Mouse (Mus musculus) CH12F3 (cell line): Measurements from ENCODE around the gene Slc4a8.
"Not testable (repeated sequence)": the region's sequence is repeated elsewhere in the genome, so short reads cannot be mapped to it uniquely, and the experiment has no call there.

ENCODE experiments used
- in situ Hi-C: fragments of 300-500 bp; cut with MboI; formaldehyde crosslinking; loops from 2 replicates; pipeline ENCODE4 v1.14.3; 2020; ENCODE audit warnings: low sequenced_read_pairs

Gene Slc4a8

DNA sequence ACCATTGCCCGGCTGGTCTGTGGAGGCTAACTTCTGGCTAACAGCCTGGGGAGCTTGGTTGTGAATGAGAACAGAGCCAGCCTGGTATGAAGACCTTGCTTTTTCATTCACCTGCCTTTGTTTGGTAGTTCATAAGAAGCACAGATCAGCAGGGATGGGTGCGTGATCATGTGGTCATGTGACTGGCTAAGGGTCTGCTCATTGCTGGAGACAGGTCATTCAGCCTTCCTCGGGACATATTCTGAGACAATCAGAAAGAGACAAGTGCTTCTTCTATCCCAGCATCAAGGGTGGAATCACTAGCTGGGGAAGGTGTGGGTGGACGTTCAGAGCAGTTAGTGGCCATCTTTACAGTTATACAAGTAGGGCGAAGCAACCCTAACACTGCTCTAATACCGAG lies 22.1 kb upstream of the Slc4a8 start:
- in situ Hi-C loops = no loop called here

DNA sequence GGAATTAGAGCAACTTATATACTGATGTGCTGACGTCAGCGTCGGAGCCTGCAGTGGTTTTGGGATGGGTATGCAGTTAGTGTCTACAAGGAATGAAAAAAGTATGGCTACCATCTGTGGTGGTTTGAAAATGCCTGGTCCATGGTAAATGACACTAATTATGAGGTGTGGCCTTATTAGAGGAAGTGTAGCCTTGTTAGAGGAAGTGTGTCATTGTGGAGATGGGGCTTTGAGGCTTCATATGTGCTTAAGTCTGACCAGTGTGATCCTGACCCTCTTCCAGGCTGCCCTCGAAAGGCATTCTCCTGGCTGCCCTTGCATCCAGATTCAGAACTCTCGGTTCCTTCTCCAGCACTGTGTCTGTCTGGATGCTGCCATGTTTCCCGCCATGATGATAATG lies 18.3 kb upstream of the Slc4a8 start:
- in situ Hi-C loops = no loop called here

DNA sequence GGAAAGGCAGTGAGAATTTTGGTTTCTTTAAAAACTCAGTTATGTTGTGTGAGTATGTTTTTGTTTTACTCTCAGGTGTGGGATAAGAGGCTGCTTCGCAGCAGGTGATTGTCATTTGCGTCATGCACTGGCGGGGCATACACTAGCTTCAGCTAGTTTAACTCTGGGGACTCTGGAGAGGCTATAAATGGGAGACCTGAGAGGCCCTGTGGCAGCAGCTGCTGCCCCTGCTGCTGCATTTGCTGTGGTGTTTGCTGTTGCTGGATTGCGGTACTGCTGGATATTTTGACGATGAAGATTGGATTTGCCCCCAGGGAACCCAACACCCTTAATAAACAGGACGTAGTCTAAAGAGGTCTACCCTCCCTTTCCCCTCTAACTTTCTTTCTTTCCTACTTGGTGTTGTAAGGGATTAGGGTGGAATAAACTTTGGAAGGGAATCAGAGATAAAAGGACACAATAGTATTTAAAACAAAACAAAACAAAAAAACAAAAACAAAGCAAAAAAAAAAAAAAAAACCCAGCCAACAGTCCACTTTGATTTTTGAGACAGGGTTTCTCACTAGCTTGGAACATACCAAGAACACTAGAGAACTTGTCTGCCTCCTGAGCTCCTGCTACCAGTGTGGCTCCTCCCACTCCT lies 14.9 kb upstream of the Slc4a8 start:
- in situ Hi-C loops = no loop called here

DNA sequence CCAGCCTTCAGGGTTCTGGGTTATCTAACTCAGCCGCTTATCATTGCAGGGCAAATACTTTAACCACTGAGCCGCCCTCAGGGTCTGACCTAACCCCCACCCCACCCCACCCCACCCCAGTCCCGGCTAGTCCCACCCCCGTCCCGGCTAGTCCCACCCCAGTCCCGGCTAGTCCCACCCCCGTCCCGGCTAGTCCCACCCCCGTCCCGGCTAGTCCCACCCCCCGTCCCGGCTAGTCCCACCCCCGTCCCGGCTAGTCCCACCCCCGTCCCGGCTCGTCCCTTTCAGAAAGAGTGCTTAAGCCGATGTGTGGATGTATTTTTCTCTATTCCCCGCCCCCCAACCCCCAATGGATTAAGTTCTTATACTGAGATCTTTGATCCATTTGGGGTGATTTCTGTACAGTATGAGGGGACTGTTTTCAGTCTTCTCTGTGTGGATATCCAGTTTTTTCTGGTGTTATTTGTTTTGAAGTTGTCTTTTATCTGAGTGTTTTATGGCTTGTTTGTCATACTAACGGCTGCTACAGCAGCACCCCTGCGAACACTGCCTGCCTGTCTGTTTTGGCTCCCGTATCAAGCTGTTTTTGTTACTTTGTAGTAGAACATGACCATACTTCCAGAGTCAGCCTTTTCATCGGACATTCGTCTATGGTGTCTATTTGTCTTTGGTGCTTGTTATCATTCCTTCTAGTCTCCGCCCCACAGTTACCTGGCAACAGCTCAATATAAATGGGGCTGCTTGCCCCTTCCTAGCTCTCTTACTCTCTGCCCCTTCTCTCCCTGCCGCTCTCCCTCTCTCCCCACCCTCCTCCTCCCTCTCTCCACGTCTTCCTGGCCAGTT lies 14.2 kb upstream of the Slc4a8 start:
- in situ Hi-C loops = no loop called here

DNA sequence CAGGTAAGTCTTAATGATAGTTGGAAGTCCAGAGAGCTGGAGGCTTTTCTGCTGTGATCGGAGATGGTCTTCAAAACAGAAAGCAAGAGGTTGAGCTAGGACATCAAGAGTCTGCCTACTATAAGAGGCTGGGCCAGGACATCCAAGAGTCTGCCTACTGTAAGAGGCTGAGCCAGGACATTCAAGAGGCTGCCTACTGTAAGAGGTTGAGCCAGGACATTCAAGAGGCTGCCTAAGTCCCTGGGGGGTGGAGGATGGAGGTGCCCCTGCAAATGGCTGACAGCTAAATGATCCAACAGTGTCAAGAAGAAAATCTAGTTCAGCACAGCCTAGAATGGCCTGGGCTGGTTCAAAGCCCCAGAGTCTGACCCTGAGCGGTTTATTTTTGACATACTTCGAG lies 13.0 kb upstream of the Slc4a8 start:
- in situ Hi-C loops = no loop called here

DNA sequence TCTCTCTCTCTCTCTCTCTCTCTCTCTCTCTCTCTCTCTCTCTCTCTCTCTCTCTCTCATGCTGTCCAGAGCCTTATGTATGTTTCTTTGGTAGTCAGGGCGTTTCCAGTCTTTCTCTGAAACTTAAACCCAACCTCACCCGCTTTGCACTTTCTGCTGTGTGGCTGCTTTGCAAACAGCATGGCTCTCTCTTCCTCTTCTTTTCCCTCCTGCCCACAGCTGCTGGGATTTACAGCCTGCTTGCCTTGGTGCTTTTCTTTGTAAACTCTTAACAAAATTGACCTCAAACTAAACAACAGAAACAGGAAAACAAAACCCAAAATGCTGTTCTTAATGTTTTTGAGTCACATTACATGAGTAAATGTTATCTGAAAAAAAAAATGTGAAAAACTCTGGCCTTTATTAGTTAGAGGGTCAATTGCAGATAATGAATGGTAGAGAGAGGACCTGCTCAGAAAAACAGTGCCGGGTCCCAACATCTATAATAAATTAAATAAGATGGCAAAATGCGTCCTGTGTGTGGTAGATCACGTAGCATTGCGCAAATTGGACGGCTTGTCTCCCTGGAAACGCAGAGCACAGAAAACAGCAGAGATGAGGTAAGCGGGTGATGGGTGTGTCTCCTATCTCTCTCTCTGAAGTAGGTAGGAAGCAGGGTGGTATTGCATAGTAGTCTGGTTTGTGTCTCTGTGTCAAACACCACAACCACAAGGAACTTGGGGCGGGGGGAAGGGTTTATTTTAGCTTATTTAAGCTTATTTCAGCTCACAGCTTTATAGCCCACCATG lies 11.6 kb upstream of the Slc4a8 start:
- in situ Hi-C loops = no loop called here

DNA sequence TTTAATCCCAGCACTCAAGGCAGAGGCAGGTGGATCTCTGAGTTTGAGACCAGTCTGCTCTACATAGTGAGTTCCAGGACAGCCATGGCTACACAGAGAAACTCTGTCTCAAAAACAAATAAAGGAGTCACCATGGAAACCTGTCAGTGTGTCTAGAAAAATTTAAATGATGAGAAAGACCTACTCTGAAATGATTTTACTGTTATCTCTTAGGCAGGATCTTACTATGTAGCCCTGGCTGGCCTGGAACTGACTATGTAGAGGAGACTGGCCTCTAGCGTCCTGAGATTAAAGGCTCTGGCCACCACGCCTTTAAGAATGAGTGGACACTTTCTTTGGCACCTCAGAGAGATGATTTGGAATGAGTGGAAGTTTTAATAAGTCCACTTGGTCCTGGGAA lies 9.1 kb upstream of the Slc4a8 start:
- in situ Hi-C loops = no loop called here

DNA sequence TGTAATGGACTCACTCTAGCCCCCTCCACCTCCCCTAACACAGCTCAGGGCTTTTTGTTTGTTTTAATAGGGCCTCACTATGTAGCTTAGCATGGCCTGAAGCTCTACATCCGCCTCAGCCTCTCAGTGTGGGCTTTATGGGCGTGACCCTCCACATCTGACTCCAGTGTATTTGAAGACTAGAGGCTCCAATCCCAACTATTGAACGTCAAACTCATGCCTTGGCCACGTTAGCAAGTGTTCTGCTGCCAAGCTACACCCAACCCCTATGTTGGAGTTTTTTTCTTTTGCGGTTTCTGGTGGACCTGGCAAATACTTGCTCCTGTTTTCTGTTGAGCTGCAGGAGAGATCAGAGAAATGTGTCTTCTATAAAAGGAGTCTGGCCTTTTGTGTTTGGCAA lies 8.5 kb upstream of the Slc4a8 start:
- in situ Hi-C loops = no loop called here

DNA sequence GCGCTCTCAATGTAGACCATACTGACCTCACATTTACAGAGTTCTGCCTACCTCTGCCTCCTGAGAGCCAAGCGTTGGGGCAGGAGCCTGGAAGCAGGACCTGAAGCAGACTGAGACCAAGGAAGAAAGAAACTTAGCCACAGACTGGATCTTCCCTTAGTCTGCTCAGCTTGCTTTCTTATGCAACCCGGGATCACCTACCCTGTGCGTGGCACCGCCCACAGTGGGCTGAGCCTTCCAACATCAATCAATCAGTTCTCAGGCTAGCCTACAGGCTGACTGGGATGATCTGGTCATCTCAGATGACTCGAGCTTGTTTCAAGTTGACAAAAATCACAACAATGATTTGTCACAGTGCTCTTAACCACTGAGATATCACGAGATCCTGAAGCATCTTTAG lies 7.5 kb upstream of the Slc4a8 start:
- in situ Hi-C loops = no loop called here

DNA sequence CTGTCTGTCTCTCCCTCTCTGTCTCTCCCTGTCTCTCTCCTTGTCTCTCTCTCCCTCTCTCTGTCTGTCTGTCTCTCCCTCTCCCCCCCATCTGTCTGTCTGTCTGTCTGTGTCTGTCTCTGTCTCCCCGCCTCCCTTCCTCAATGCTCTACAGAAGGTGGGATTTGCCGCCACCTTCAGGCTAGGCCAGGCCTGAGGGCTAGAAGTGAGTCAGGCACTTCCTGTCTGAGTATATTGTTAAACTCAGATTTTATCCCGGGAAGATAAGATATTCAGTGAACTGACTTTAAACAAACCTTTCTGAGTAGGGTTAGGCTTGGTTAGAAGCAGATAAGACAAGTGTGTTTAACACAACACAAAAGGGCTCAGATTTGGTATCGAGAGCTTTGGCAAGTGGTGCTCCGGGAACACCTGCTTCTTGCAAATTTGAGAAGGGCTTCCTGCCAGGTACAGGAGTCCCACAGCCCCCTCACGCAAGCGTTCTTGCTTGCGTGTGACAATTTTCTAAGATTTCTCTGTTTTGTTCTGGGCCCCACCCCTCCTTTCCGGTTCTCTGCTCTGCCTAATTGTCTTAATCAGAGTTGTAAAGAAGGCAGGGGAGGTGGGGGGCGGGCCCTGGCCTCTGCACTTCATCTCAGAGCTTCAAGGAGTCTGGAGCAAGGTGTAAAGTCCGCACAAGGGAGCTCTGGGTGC lies 6.6 kb upstream of the Slc4a8 start:
- in situ Hi-C loops = no loop called here

DNA sequence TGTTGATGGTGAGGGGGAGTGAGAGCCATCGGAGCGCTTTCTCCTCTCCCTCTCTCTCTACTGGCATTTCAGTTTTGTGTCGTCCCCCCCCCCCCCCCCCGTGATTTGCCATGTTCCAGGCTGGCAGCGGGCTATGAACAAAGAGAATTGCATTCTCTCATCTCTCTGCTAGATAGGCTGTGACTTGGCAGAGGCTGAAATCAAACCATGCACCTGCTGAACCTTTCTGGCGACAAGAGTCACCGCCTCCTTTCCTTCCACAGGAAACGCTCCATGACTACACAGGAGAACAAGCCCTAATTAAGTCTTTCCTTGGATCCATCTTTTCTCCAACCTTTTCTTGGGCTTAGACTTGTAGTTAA lies 6.1 kb upstream of the Slc4a8 start:
- in situ Hi-C loops = no loop called here

DNA sequence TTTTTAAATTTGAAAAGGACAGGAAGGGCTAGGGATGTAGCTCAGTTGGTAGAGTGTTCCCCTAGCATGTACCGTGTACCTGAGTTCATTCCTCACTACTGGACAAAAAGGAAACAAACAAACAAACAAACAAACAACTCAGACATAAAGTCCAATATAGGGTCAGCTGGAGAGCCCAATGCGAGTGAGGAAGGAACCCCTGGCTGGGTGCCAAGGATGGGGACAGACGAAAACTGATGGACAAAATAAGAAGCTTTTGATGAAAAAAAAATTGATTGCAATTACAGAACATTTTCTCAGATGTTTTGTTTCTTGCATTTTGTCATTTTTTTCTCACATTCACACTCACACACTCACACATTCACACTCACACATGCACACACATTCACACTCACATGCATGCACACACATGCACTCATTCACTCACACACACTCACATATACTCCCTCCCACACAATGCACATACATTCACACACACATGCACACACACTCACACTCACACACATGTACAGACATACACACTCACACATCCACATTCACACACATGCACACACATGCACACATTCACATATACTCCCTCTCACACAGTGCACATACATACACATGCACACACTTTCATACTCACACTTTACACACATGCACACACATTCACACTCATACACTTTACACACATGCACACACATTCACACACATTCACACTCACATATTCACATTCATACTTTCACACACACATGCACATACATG lies 5.5 kb upstream of the Slc4a8 start:
- in situ Hi-C loops = no loop called here

DNA sequence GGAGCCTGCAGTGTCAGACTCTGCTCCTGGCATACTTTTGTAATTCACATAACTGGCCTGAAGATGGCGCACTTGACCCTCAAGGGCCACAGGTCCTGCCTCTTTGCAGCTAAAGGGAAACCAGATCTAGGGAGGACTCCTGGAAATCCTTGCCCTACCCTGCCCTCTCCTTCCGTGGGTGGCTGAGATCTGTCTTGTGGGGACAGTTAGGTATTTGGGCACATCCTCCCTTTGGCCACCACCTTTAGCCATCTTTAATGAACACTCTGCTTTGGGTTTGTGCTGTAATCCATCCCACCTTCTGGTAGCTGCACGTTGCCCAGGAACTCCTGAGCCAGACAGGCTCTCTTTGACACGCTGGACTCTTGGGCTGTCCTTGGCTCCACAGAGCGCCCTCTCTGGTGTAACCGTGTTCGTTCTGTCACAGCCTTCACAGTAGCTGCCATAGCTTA lies 4.0 kb upstream of the Slc4a8 start:
- in situ Hi-C loops = no loop called here

DNA sequence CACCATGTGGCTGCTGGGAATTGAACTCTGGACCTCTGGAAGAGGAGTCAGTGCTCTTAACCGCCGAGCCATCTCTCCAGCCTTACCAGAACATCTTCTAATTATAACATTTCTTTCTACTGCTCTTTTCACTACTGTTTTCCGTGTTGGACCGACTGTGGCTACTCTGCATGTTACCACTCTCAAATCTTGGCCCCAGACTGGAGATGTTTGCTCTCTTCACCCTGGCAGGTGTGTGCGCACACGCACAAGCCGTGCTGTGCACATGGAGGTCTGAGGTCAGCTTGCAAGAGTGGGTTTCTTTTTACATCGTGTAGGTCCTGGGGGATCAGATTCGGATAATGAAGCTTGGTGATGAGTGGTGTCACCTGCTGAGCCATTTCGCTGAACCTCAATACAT lies 2.3 kb upstream of the Slc4a8 start:
- in situ Hi-C loops = no loop called here

DNA sequence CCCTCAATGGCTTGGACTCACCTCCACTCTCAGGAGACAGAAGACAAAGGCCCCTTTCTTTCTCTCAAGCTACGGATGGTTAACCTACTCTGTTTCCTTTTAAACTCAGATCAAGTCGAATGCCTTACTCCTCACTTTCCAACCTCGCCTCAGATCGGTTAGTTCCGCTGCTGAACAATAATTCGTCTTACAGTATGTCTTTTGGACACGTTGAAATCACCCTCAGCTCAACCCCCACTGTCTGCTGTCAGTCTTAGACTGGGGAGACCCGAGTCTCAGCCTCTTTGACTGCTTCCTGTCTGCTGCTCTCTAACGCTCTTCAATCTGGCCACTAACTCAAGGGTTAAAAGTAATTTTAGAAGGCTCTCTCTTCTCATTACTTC lies 520 bp upstream of the Slc4a8 start:
- in situ Hi-C loops = no loop called here

DNA sequence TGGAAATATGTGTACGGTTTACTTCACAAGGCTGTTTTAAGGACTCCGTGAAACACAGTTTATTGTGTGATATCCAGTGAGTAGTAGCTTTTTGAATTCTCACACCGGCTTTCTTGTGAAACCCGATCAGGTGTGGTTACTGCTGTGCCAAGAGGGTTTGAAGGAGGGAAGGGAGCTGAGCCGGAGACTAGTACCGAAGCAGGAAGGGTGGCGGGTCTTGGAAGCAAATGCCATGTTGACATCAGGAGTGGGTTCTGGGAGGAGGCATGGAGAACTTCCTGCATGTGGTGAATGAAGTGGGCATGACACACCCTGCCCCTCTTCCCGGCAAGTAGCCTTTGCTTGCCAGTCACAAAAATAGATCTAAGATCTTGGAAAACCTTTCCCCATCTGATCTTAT lies 1.1 kb downstream of the Slc4a8 start:
- in situ Hi-C loops = no loop called here

DNA sequence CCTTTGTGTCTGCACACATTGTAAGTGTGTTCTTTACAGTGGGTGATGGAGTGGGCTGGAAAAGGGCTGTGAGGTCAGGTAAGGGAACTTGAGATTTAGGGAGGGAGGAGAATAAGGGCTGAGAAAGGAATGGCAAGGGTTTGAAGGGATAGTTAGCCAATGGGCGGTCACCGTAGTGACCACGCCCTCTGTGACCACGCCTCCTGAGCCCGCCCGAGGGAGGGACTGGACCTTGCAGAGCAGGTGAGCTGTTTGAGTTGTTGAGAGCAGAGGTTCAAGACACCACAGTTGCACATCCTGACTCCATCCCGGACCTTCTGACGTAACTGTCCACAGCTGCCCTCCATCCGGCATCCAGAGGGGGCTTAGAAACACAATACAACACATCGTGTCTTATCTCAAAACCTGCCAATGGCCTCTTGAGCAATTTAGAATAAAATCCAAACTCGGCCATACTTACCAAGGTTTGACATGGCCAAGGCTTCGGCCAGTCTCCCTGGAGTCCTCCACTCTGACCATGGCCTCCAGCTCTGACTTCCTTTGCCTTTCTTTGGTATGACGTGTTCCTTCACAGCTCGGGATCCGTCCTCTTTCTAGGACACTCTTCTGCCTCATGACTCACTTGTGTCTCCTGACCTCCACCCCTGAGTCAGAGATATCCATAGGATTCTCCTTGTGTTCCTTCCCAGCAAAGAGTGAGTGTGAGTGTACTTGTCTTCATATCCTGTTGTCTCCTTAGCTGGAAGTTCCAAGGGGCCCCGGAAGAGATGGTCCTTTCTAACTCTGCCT lies 2.8 kb downstream of the Slc4a8 start:
- in situ Hi-C loops = no loop called here

DNA sequence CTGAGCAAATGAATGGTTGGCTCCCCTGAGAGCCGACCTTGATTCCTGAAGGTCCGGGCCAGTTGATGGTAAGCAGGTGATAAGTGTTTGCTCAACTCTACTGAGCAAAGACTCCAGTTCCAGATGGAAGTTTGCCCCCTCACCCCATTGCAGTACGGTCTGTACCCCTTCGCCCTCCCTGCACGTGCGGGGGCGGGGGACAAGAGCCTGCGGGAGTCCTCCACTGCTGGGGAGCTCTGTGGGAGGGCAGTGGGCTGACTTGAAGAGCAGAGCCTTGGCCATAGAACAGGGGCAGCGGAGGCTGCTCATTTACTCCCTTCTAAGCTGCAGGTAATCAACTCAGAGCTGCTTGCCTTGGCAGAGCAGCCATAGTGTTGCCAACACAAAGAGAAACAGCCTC lies 5.3 kb downstream of the Slc4a8 start:
- in situ Hi-C loops = no loop called here

DNA sequence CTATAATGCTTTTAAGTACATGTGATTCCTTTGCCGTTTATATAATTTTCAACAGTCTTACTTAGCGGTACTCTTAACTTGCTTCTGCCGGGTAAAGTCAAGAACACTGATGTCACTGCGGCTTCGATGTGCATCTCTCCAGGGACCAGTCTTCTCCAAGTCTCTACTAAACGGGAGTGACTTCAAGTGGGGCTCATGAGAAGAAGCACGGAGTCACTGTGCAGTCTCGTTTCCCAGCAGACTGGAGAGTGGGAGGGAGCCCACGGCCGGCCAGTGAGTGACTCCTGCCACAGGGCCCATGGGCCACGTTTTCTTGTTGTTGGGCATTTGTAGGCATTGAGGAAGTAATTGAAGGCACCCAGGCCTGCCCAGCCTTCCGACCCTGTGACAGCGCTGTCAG lies 6.3 kb downstream of the Slc4a8 start:
- in situ Hi-C loops = no loop called here

DNA sequence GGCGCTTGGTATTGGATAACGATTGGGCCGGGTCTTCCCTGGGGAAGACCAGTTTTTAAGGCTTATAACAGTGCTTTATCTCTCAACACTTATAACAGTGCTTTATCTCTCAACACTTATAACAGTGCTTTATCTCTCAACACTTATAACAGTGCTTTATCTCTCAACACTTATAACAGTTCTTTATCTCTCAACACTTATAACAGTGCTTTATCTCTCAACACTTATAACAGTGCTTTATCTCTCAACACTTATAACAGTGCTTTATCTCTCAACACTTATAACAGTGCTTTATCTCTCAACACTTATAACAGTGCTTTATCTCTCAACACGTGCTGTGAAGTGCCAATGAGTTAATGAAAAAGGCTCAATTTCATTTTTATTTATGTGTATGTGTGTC lies 7.5 kb downstream of the Slc4a8 start:
- in situ Hi-C loops = not testable (repeated sequence)
